Mouse (Mus musculus) neural tube, embryonic 14.5 days (tissue): ENCODE results near the gene 5730596B20Rik. TPM values are rescaled to one million over a fixed set of nuclear protein-coding genes. Genes with fewer than 3 reads are reported as not detected.

Experiments used
- ATAC-seq: fragments of 200-750 bp; cut with Nextera tagmentation; 2 replicates; pipeline ENCODE4 v1.8.0; 2017; ENCODE audit warnings: low read depth, mild to moderate bottlenecking, moderate TSS enrichment, moderate library complexity
- H3K27ac ChIP-seq: fragments of 300-500 bp; sonication (generic); 2 replicates; pipeline ENCODE4 v1.5.1; 2014; ENCODE audit warnings: low read depth, mild to moderate bottlenecking, control low read depth, low read length, moderate library complexity, mixed read lengths
- H3K27me3 ChIP-seq: fragments of 300-500 bp; sonication (generic); 2 replicates; pipeline ENCODE4 v1.6.1; 2014; ENCODE audit warnings: low read length; ENCODE audit not compliant: control insufficient read depth, insufficient read depth
- H3K36me3 ChIP-seq: fragments of 300-500 bp; sonication (generic); 2 replicates; pipeline ENCODE4 v1.6.1; 2014; ENCODE audit warnings: low read length, mixed read lengths; ENCODE audit not compliant: control insufficient read depth, insufficient read depth
- H3K4me1 ChIP-seq: fragments of 300-500 bp; sonication (generic); 2 replicates; pipeline ENCODE4 v1.6.1; 2014; ENCODE audit warnings: low read length; ENCODE audit not compliant: control insufficient read depth, insufficient read depth
- H3K4me2 ChIP-seq: fragments of 300-500 bp; sonication (generic); 2 replicates; pipeline ENCODE4 v1.6.1; 2014; ENCODE audit warnings: mild to moderate bottlenecking, low read depth, low read length, control low read depth
- H3K4me3 ChIP-seq: fragments of 300-500 bp; sonication (generic); 2 replicates; pipeline ENCODE4 v1.5.1; 2014; ENCODE audit warnings: low read depth, low read length, control low read depth, mixed read lengths
- H3K9ac ChIP-seq: fragments of 300-500 bp; sonication (generic); replicated peaks from 2 replicates; pipeline ENCODE4 v1.6.1; 2014; ENCODE audit warnings: low read depth, mild to moderate bottlenecking, control low read depth, low read length, mixed read lengths
- H3K9me3 ChIP-seq: fragments of 300-500 bp; sonication (generic); 2 replicates; pipeline ENCODE4 v1.6.1; 2016; ENCODE audit warnings: low read length; ENCODE audit not compliant: control insufficient read depth
- WGBS: fragments of 180-500 bp; shearing (Covaris S2); extraction: QIAGEN DNeasy Blood & Tissue Kit; methylation state at CpG from one replicate; pipeline ENCODE4 v1.1.7; 2014; 5-methylcytosine and 5-hydroxymethylcytosine counted together
- polyA plus RNA-seq: library from polyadenylated mRNA; unstranded; fragments of >200 nt; fragmentation: Nextera tagmentation; extraction: Ambion mirVana; gene quantifications from 2 replicates; pipeline ENCODE4 v1.2.1, GENCODE M21; 2014

5730596B20Rik gene
- polyA plus RNA-seq, 1 experiment from 2014 or later: 2.2 TPM

DNA sequence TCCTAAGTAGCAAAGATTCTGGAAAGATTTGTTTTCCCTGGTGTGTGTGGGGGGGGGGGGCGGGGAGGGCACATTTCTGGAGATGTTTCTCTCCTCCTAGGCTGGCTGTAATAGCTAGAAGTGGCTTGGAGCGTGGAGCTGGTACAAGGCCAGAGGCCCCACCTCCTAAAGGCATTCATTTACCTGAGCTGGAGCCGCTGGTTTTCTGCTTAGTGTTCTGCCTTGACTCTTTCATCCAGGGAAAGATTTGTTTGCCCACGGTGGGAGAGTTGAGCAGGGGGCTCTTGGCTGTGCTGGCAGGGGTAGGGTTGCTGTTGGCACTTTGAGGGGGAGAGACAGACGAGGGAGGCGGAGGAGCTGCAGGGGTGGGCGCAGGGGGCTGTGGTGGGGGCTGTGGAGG, 5.4 kb upstream of the 5730596B20Rik start:
- Histone ChIP-seq H3K36me3 (peaks cover 7% of the 10 kb centered on the region; the same call in 1 of the 2 replicates), H3K4me3 (peak overlapping the region; percentile 25), H3K27ac (peak overlapping the region; percentile 93), H3K4me1 (peaks cover 83% of the 10 kb centered on the region), H3K9me3 (no peaks in the 10 kb centered on the region), H3K9ac (peak overlapping the region; percentile 64), H3K4me2 (peak overlapping the region; percentile 65), H3K27me3 (no peaks in the 10 kb centered on the region)
- ATAC-seq: no peak; the same call in 1 of the 2 replicates
- 6% methylated on average over 7 of the region's 7 CpGs for WGBS

- WGBS: under 1% methylated on average over 32 of the region's 35 CpGs
- no peaks in the 10 kb centered on the region for H3K27me3 ChIP-seq
- peak overlapping the region; percentile 25 for H3K4me3 ChIP-seq
- H3K4me1 ChIP-seq: peaks cover 83% of the 10 kb centered on the region
- no peaks in the 10 kb centered on the region for H3K9me3 ChIP-seq
- peak; percentile 79 for ATAC-seq
- peaks cover 7% of the 10 kb centered on the region; the same call in 1 of the 2 replicates for H3K36me3 ChIP-seq
- peak overlapping the region; percentile 65 for H3K4me2 ChIP-seq
- H3K9ac ChIP-seq: peak overlapping the region; percentile 64
- H3K27ac ChIP-seq: peak overlapping the region; percentile 93
Measured at GRCm38 (mm10) chr6:52172501-52172900, 4.8 kb upstream of the 5730596B20Rik start.

GRCm38 (mm10) chr6:52173648-52174047, 3.6 kb upstream of the 5730596B20Rik start:
- Histone ChIP-seq H3K36me3 (peaks cover 4% of the 10 kb centered on the region; the same call in 1 of the 2 replicates), H3K4me1 (peaks cover 83% of the 10 kb centered on the region), H3K9me3 (no peaks in the 10 kb centered on the region), H3K9ac (no peak overlapping the region), H3K27me3 (no peaks in the 10 kb centered on the region), H3K4me3 (peak overlapping the region; percentile 4; the same call in 1 of the 2 replicates), H3K27ac (peak overlapping the region; percentile 93; the same call in 1 of the 2 replicates), H3K4me2 (peak overlapping the region; percentile 25; the same call in 1 of the 2 replicates)
- ATAC-seq: no peak
- WGBS: 4% methylated on average over 4 of the region's 4 CpGs

GRCm38 (mm10) chr6:52174968-52175751, 2.1 kb upstream of the 5730596B20Rik start:
- Histone ChIP-seq H3K4me3 (peak overlapping the region; percentile 38), H3K27ac (peak overlapping the region; percentile 87), H3K9me3 (no peaks in the 10 kb centered on the region), H3K4me1 (peaks cover 84% of the 10 kb centered on the region), H3K27me3 (no peaks in the 10 kb centered on the region), H3K36me3 (no peaks in the 10 kb centered on the region; the same call in 1 of the 2 replicates), H3K4me2 (peak overlapping the region; percentile 90), H3K9ac (peak overlapping the region; percentile 76)
- 2% methylated on average over 41 of the region's 41 CpGs for WGBS
- ATAC-seq: peak; percentile 13; the same call in 1 of the 2 replicates

- peak overlapping the region; percentile 38 for H3K4me3 ChIP-seq
Measured at GRCm38 (mm10) chr6:52175864-52176263, 1.4 kb upstream of the 5730596B20Rik start.

DNA sequence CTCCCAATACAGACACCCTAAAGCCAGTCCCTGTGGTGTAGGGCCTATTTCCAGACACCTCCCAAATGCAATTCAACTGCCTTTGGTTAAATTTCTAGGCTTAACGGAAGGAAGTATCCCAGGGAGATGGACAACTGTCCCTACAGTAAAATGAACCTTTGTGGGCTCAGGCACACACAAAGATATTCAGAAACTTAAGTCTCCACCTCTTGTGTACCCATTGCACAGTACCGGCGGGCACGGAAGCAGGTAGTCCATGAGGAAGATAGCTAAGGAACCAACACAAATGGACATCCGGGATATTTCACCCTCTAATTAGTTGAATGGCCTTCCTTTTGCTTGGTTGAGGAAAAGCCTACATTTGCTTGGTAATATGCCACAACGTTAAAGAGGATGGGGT, 907 bp upstream of the 5730596B20Rik start:
- no peaks in the 10 kb centered on the region for H3K27me3 ChIP-seq
- peak overlapping the region; percentile 87 for H3K27ac ChIP-seq
- WGBS: 2% methylated on average over 6 of the region's 6 CpGs
- H3K4me1 ChIP-seq: peaks cover 80% of the 10 kb centered on the region
- H3K9ac ChIP-seq: peak overlapping the region; percentile 76
- ATAC-seq: no peak
- peak overlapping the region; percentile 90 for H3K4me2 ChIP-seq
- peak overlapping the region; percentile 38 for H3K4me3 ChIP-seq
- H3K9me3 ChIP-seq: no peaks in the 10 kb centered on the region
- H3K36me3 ChIP-seq: peaks cover 4% of the 10 kb centered on the region; the same call in 1 of the 2 replicates

More at GRCm38 (mm10) chr6:52175864-52176263, 1.4 kb upstream of the 5730596B20Rik start:
- Histone ChIP-seq H3K27me3 (no peaks in the 10 kb centered on the region), H3K27ac (peak overlapping the region; percentile 87), H3K9me3 (no peaks in the 10 kb centered on the region), H3K9ac (peak overlapping the region; percentile 76), H3K4me1 (peaks cover 84% of the 10 kb centered on the region), H3K4me2 (peak overlapping the region; percentile 90), H3K36me3 (peaks cover under 1% of the 10 kb centered on the region; the same call in 1 of the 2 replicates)
- ATAC-seq: peak; percentile 9; the same call in 1 of the 2 replicates
- WGBS: 2% methylated on average over 19 of the region's 35 CpGs

GRCm38 (mm10) chr6:52177806-52178205, 508 bp downstream of the 5730596B20Rik start:
- Histone ChIP-seq H3K4me1 (peaks cover 74% of the 10 kb centered on the region), H3K4me2 (peak overlapping the region; percentile 90), H3K4me3 (peak overlapping the region; percentile 38), H3K9ac (peak overlapping the region; percentile 76), H3K27ac (peak overlapping the region; percentile 87), H3K27me3 (no peaks in the 10 kb centered on the region), H3K36me3 (peaks cover 4% of the 10 kb centered on the region; the same call in 1 of the 2 replicates), H3K9me3 (no peaks in the 10 kb centered on the region)
- ATAC-seq: no peak
- 9% methylated on average over 9 of the region's 9 CpGs for WGBS

DNA sequence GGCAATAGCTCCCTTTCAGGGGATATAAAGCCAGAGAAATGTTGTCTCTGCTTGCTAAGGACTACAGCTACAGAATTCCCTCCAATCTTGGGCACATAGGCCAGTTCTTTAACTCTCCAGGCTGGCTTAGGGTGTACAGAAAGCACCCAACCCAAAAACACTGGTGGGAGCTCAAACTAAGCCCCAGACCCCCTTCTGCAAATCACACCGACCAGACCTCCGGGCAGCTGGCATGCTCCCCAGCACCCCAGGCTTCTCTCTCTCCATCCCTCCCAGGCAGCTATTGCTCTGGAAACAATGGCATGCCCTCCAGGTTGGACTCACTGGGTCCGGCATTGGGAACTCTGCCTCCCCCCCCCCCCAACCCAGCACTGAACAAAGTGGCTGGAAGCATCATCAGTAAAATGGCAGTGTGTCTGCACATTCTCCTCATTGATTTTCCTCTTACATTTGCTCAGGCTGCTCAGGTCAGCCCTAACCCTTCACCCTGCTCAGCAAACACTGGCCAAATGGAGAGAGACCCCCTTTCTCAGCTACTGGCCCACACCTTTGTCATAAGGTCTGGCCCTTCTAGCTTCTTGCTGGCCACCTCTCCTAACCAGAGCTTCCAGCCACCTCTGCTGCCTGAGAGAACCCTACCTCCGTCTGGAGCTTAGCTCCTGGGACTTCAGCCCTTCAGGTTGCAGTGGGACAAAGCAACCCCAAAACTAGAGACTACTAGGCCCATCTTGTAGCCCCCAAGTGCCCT, 1.8 kb downstream of the 5730596B20Rik start:
- Histone ChIP-seq H3K4me3 (peak overlapping the region; percentile 38), H3K4me2 (peak overlapping the region; percentile 90)
- ATAC-seq: no peak

More for the DNA sequence above, 1.8 kb downstream of the 5730596B20Rik start:
- Histone ChIP-seq H3K36me3 (peaks cover 8% of the 10 kb centered on the region; the same call in 1 of the 2 replicates), H3K27me3 (no peaks in the 10 kb centered on the region), H3K27ac (peak overlapping the region; percentile 87), H3K4me1 (peaks cover 68% of the 10 kb centered on the region), H3K9me3 (no peaks in the 10 kb centered on the region), H3K9ac (peak overlapping the region; percentile 76)
- WGBS: 3% methylated on average over 4 of the region's 4 CpGs
